Mouse (Mus musculus): ENCODE results near the gene Tmc5.

- TF ChIP-seq CTCF (IDR thresholded peaks at IDR 0.05; ENCODE audit: low read depth), result no peak
- no peak for TF ChIP-seq EP300 (IDR thresholded peaks at IDR 0.05; ENCODE audit: low read depth)
Observed at GRCm38 (mm10) chr7:118614076-118614475, 17.0 kb downstream of the Tmc5 start.
